Mouse (Mus musculus) forebrain, embryonic 11.5 days (tissue): Measurements from ENCODE around the gene Dnpep. TPM values are rescaled to one million over a fixed set of nuclear protein-coding genes. Genes with fewer than 3 reads are reported as not detected.
A peak's percentile ranks its signal among the peaks of the same experiment; 100 is the strongest.

Experiments
- ATAC-seq: fragments of 200-750 bp; cut with Nextera tagmentation; replicated peaks from 2 replicates; pipeline ENCODE4 v1.8.0; 2017; ENCODE audit warnings: moderate TSS enrichment; ENCODE audit not compliant: low FRiP score
- DNase-seq: peaks from one replicate; pipeline ENCODE4 v3.0.0-alpha.2; 2017; ENCODE audit warnings: low spot score
- H3K27ac ChIP-seq: fragments of 300-500 bp; sonication (generic); 2 replicates; pipeline ENCODE4 v1.5.1; 2014; ENCODE audit warnings: low read depth, low read length
- H3K27me3 ChIP-seq: fragments of 300-500 bp; sonication (generic); 2 replicates; pipeline ENCODE4 v1.6.1; 2014; ENCODE audit warnings: mild to moderate bottlenecking, low read length, mixed read lengths; ENCODE audit not compliant: control insufficient read depth, insufficient read depth
- H3K36me3 ChIP-seq: fragments of 300-500 bp; sonication (generic); 2 replicates; pipeline ENCODE4 v1.6.1; 2014; ENCODE audit warnings: mild to moderate bottlenecking, low read length, moderate library complexity, mixed read lengths; ENCODE audit not compliant: control insufficient read depth, insufficient read depth
- H3K4me1 ChIP-seq: fragments of 300-500 bp; sonication (generic); replicated peaks from 2 replicates; pipeline ENCODE4 v1.6.1; 2014; ENCODE audit warnings: low read length, mixed read lengths; ENCODE audit not compliant: control insufficient read depth, insufficient read depth
- H3K4me2 ChIP-seq: fragments of 300-500 bp; sonication (generic); 2 replicates; pipeline ENCODE4 v1.6.1; 2014; ENCODE audit warnings: low read depth, mild to moderate bottlenecking, low read length, moderate library complexity, mixed read lengths; ENCODE audit not compliant: severe bottlenecking
- H3K4me3 ChIP-seq: fragments of 300-500 bp; sonication (generic); 2 replicates; pipeline ENCODE4 v1.5.1; 2014; ENCODE audit warnings: low read depth, low read length
- H3K9ac ChIP-seq: fragments of 300-500 bp; sonication (generic); 2 replicates; pipeline ENCODE4 v1.6.1; 2014; ENCODE audit warnings: low read length
- H3K9me3 ChIP-seq: fragments of 300-500 bp; sonication (generic); 2 replicates; pipeline ENCODE4 v1.6.1; 2016; ENCODE audit warnings: low read length, mixed read lengths; ENCODE audit not compliant: control insufficient read depth
- WGBS: fragments of 180-500 bp; shearing (Covaris S2); extraction: QIAGEN DNeasy Blood & Tissue Kit; methylation state at CpG from one replicate; pipeline ENCODE4 v1.1.7; 2014; 5-methylcytosine and 5-hydroxymethylcytosine counted together
- polyA plus RNA-seq: library from polyadenylated mRNA; unstranded; fragments of >200 nt; fragmentation: Nextera tagmentation; extraction: Ambion mirVana; gene quantifications from 2 replicates; pipeline ENCODE4 v1.2.1, GENCODE M21; 2014

Dnpep gene
- polyA plus RNA-seq, 1 experiment from 2014 or later, result 125 TPM

GRCm38 (mm10) chr1:75290582-75290981 lies 27.2 kb downstream of the Dnpep start:
- ATAC-seq (no peak), DNase-seq (no peak)
- Histone ChIP-seq H3K27ac (0 out of 2 replicates have a peak overlapping the region, but pooled peaks have one; percentile 79), H3K4me3 (no peak overlapping the region), H3K9ac (no peak overlapping the region), H3K36me3 (no peaks in the 10 kb centered on the region), H3K4me1 (no peaks in the 10 kb centered on the region; the same call in 1 of the 2 replicates), H3K27me3 (no peaks in the 10 kb centered on the region), H3K9me3 (no peaks in the 10 kb centered on the region), H3K4me2 (no peak overlapping the region)

- Histone ChIP-seq H3K36me3 (no peaks in the 10 kb centered on the region), H3K4me3 (no peak overlapping the region), H3K4me2 (no peak overlapping the region), H3K4me1 (no peaks in the 10 kb centered on the region; the same call in 1 of the 2 replicates), H3K9ac (no peak overlapping the region), H3K27ac (peak overlapping the region; percentile 79), H3K27me3 (no peaks in the 10 kb centered on the region), H3K9me3 (no peaks in the 10 kb centered on the region)
- no peak for DNase-seq
- 0 out of 2 replicates have a peak, but pooled peaks have one; percentile 49 for ATAC-seq
- 46% methylated on average over 8 of the region's 8 CpGs for WGBS
Observed at GRCm38 (mm10) chr1:75289888-75290431, 27.8 kb downstream of the Dnpep start.

DNA sequence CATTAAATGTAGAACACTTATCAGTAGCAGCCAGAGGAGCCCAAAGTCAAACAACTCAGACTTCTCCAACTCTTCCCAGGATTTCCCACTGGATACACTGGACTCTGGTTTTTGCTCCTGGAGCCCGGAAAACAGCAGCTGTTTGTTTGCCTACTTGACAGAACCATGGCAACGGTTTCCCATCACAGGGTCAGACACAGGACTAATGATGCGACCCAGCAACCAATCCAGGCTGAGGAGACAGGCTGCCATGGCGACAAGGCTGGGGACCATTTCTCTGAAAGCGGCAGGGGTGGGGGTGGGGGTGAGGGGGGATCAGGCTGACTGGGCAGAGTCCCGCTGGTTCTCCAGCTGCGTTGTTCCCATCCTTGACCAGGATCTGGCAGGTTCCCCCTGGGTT lies 28.4 kb downstream of the Dnpep start:
- DNase-seq, result peak; percentile 75
- Histone ChIP-seq H3K36me3 (no peaks in the 10 kb centered on the region), H3K4me2 (no peak overlapping the region), H3K4me1 (no peaks in the 10 kb centered on the region; the same call in 1 of the 2 replicates), H3K4me3 (no peak overlapping the region), H3K9me3 (no peaks in the 10 kb centered on the region), H3K27me3 (no peaks in the 10 kb centered on the region), H3K9ac (no peak overlapping the region), H3K27ac (peak overlapping the region; percentile 79)
- WGBS, result 8% methylated on average over 7 of the region's 7 CpGs
- peak; percentile 90 for ATAC-seq

DNA sequence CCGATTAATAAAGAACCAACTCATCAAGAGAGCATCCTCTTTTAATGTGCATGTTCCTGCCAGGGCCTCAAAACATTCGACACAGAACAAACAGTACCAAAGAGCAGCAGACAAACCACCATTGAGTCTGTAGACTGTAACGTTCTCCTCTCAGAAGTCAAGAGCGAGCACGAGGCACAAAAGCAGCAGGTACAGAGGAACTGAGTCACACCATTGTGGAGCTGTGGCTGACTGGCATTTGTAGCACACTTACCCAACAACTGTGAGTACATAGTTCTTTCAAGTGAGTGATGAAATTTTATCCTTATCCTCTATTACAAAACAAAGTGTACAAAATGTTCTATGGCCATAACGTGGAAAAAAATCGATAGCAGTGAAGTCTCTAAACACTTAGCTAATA lies 32.9 kb downstream of the Dnpep start:
- H3K36me3 ChIP-seq, result no peaks in the 10 kb centered on the region
- ATAC-seq (no peak), DNase-seq (no peak)
- 87% methylated on average over 7 of the region's 7 CpGs for WGBS
- no peak overlapping the region for H3K4me2 ChIP-seq
- no peak overlapping the region for H3K4me3 ChIP-seq
- H3K9me3 ChIP-seq, result no peaks in the 10 kb centered on the region; the same call in 1 of the 2 replicates
- H3K9ac ChIP-seq, result no peak overlapping the region
- H3K27me3 ChIP-seq, result no peaks in the 10 kb centered on the region
- no peak overlapping the region for H3K27ac ChIP-seq
- no peaks in the 10 kb centered on the region; the same call in 1 of the 2 replicates for H3K4me1 ChIP-seq

GRCm38 (mm10) chr1:75283017-75283416 lies 34.8 kb downstream of the Dnpep start:
- Histone ChIP-seq H3K36me3 (no peaks in the 10 kb centered on the region), H3K4me2 (no peak overlapping the region), H3K9me3 (no peaks in the 10 kb centered on the region; the same call in 1 of the 2 replicates), H3K9ac (no peak overlapping the region), H3K27ac (no peak overlapping the region), H3K4me1 (no peaks in the 10 kb centered on the region), H3K27me3 (peaks cover 6% of the 10 kb centered on the region), H3K4me3 (no peak overlapping the region)
- WGBS, result 83% methylated on average over 5 of the region's 5 CpGs
- DNase-seq (no peak), ATAC-seq (no peak)

DNA sequence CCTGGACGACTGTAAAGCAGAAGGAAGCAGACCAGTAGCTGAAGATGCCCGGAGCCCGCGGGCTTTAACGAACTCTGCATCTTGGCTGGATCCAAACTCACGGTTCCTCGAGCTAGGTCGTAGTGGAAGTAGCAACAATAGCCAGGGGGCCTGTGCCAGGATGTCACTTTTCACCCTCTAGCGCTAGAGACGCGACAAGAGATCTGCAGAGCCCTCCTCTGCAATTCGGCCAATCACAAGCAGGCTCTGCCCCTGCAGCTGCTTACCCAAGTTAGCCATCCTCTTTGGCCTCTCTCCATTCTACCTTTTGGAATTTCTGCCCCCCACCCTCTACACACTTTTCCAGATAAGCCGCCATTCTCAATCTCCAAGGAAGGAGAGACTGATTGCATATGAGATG lies 39.6 kb downstream of the Dnpep start, which contains the start of gene Resp18:
Gene Resp18, minus strand, starts transcription at position 188 of the 400 bp plus-strand sequence.
- DNase-seq (no peak), ATAC-seq (no peak)
- peak within 1 kb of the TSS; percentile 8; the same call in 1 of the 2 replicates for H3K4me3 ChIP-seq
- peak within 1 kb of the TSS; percentile 24; the same call in 1 of the 2 replicates for H3K4me2 ChIP-seq
- H3K9ac ChIP-seq, result peak within 1 kb of the TSS; percentile 12; the same call in 1 of the 2 replicates
- no peaks in the 10 kb centered on the region; the same call in 1 of the 2 replicates for H3K9me3 ChIP-seq
- H3K4me1 ChIP-seq, result no peaks in the 10 kb centered on the region
- WGBS, result 4% methylated on average over 13 of the region's 13 CpGs
- H3K27me3 ChIP-seq, result peaks cover 15% of the 10 kb centered on the region
- no peaks in the 10 kb centered on the region for H3K36me3 ChIP-seq
- no peak within 1 kb of the TSS for H3K27ac ChIP-seq

- H3K4me1 ChIP-seq, result no peaks in the 10 kb centered on the region
- H3K27me3 ChIP-seq, result peaks cover 15% of the 10 kb centered on the region
- no peaks in the 10 kb centered on the region for H3K36me3 ChIP-seq
- H3K4me3 ChIP-seq, result peak overlapping the region; percentile 8; the same call in 1 of the 2 replicates
- H3K9me3 ChIP-seq, result no peaks in the 10 kb centered on the region; the same call in 1 of the 2 replicates
- no peak overlapping the region for H3K27ac ChIP-seq
- ATAC-seq (no peak), DNase-seq (peak; percentile 78)
- peak overlapping the region; percentile 24; the same call in 1 of the 2 replicates for H3K4me2 ChIP-seq
- H3K9ac ChIP-seq, result peak overlapping the region; percentile 12; the same call in 1 of the 2 replicates
- 2% methylated on average over 23 of the region's 23 CpGs for WGBS
Observed at GRCm38 (mm10) chr1:75277195-75278188, 40.3 kb downstream of the Dnpep start.

- Histone ChIP-seq H3K36me3 (no peaks in the 10 kb centered on the region), H3K27me3 (peaks cover 26% of the 10 kb centered on the region), H3K4me1 (no peaks in the 10 kb centered on the region), H3K4me2 (peak within 1 kb of the TSS; percentile 64), H3K27ac (no peak within 1 kb of the TSS), H3K9me3 (no peaks in the 10 kb centered on the region), H3K4me3 (peak within 1 kb of the TSS; percentile 31), H3K9ac (0 out of 2 replicates have a peak within 1 kb of the TSS, but pooled peaks have one; percentile 35)
- ATAC-seq, result peak; percentile 64
- 11% methylated on average over 32 of the region's 32 CpGs for WGBS
- peak; percentile 69 for DNase-seq
Observed at GRCm38 (mm10) chr1:75264091-75264880, 53.5 kb downstream of the Dnpep start, which contains the start of gene Ptprn. Gene Ptprn (minus strand): TSS chr1:75264502.
